Mouse (Mus musculus): ENCODE data around the gene Thbs3. TPM values are rescaled to one million over a fixed set of nuclear protein-coding genes. Genes with fewer than 3 reads are reported as not detected.

Gene Thbs3
- polyA plus RNA-seq, 1 experiment from 2014 or later, result 47.5 TPM

GRCm38 (mm10) chr3:89219546-89219945 is 4.6 kb downstream of the Thbs3 start:
- Histone ChIP-seq H3K9ac (ENCODE audit: low read depth, low read length) (no peak overlapping the region), H3K4me2 (ENCODE audit: low read length) (no peak overlapping the region), H3K9me3 (ENCODE audit: control insufficient read depth, low read length) (no peaks in the 10 kb centered on the region), H3K36me3 (ENCODE audit: control insufficient read depth, insufficient read depth, low read length) (no peaks in the 10 kb centered on the region; the same call in 1 of the 2 replicates), H3K4me1 (ENCODE audit: control insufficient read depth, insufficient read depth, low read depth, low read length) (peaks cover 28% of the 10 kb centered on the region), H3K27me3 (replicated peaks; ENCODE audit: control insufficient read depth, insufficient read depth, low read length) (no peaks in the 10 kb centered on the region), H3K27ac (ENCODE audit: low read depth, low read length) (no peak overlapping the region), H3K4me3 (ENCODE audit: low read length) (no peak overlapping the region)
- WGBS, result 43% methylated on average over 8 of the region's 8 CpGs
- no peak for ATAC-seq

GRCm38 (mm10) chr3:89221167-89221566 is 6.2 kb downstream of the Thbs3 start:
- no peaks in the 10 kb centered on the region for H3K27me3 ChIP-seq (replicated peaks; ENCODE audit: control insufficient read depth, insufficient read depth, low read length)
- peaks cover 23% of the 10 kb centered on the region for H3K4me1 ChIP-seq (ENCODE audit: control insufficient read depth, insufficient read depth, low read depth, low read length)
- 63% methylated on average over 5 of the region's 5 CpGs for WGBS
- no peak overlapping the region for H3K4me3 ChIP-seq (ENCODE audit: low read length)
- no peak overlapping the region; the same call in 1 of the 2 replicates for H3K9ac ChIP-seq (ENCODE audit: low read depth, low read length)
- no peaks in the 10 kb centered on the region for H3K9me3 ChIP-seq (ENCODE audit: control insufficient read depth, low read length)
- no peaks in the 10 kb centered on the region; the same call in 1 of the 2 replicates for H3K36me3 ChIP-seq (ENCODE audit: control insufficient read depth, insufficient read depth, low read length)
- no peak overlapping the region for H3K27ac ChIP-seq (ENCODE audit: low read depth, low read length)
- ATAC-seq, result no peak
- no peak overlapping the region for H3K4me2 ChIP-seq (ENCODE audit: low read length)

GRCm38 (mm10) chr3:89224796-89225195 is 9.8 kb downstream of the Thbs3 start:
- H3K4me2 ChIP-seq (ENCODE audit: low read length), result peak overlapping the region; percentile 75
- 32% methylated on average over 11 of the region's 11 CpGs for WGBS
- H3K4me3 ChIP-seq (ENCODE audit: low read length), result peak overlapping the region; percentile 48

GRCm38 (mm10) chr3:89225321-89225815 is 10.4 kb downstream of the Thbs3 start:
- H3K4me1 ChIP-seq (ENCODE audit: control insufficient read depth, insufficient read depth, low read depth, low read length), result peaks cover 50% of the 10 kb centered on the region
- no peak for ATAC-seq
- no peaks in the 10 kb centered on the region for H3K9me3 ChIP-seq (ENCODE audit: control insufficient read depth, low read length)
- no peaks in the 10 kb centered on the region; the same call in 1 of the 2 replicates for H3K36me3 ChIP-seq (ENCODE audit: control insufficient read depth, insufficient read depth, low read length)
- H3K4me3 ChIP-seq (ENCODE audit: low read length), result peak overlapping the region; percentile 48
- H3K27ac ChIP-seq (ENCODE audit: low read depth, low read length), result peak overlapping the region; percentile 71
- H3K4me2 ChIP-seq (ENCODE audit: low read length), result peak overlapping the region; percentile 75
- no peaks in the 10 kb centered on the region for H3K27me3 ChIP-seq (replicated peaks; ENCODE audit: control insufficient read depth, insufficient read depth, low read length)
- WGBS, result 17% methylated on average over 12 of the region's 12 CpGs
- H3K9ac ChIP-seq (ENCODE audit: low read depth, low read length), result peak overlapping the region; percentile 69

More at GRCm38 (mm10) chr3:89224796-89225195, 9.8 kb downstream of the Thbs3 start:
- 0 out of 2 replicates have a peak, but pooled peaks have one; percentile 1 for ATAC-seq
- peak overlapping the region; percentile 71 for H3K27ac ChIP-seq (ENCODE audit: low read depth, low read length)
- H3K9me3 ChIP-seq (ENCODE audit: control insufficient read depth, low read length), result no peaks in the 10 kb centered on the region
- H3K36me3 ChIP-seq (ENCODE audit: control insufficient read depth, insufficient read depth, low read length), result no peaks in the 10 kb centered on the region; the same call in 1 of the 2 replicates
- peak overlapping the region; percentile 69 for H3K9ac ChIP-seq (ENCODE audit: low read depth, low read length)
- peaks cover 50% of the 10 kb centered on the region for H3K4me1 ChIP-seq (ENCODE audit: control insufficient read depth, insufficient read depth, low read depth, low read length)
- H3K27me3 ChIP-seq (replicated peaks; ENCODE audit: control insufficient read depth, insufficient read depth, low read length), result no peaks in the 10 kb centered on the region

- peak overlapping the region; percentile 83 for H3K27ac ChIP-seq (ENCODE audit: low read depth, low read length)
- WGBS, result 17% methylated on average over 4 of the region's 4 CpGs
- H3K27me3 ChIP-seq (replicated peaks; ENCODE audit: control insufficient read depth, insufficient read depth, low read length), result no peaks in the 10 kb centered on the region
- H3K9ac ChIP-seq (ENCODE audit: low read depth, low read length), result peak overlapping the region; percentile 69
- H3K36me3 ChIP-seq (ENCODE audit: control insufficient read depth, insufficient read depth, low read length), result no peaks in the 10 kb centered on the region; the same call in 1 of the 2 replicates
- peak; percentile 64 for ATAC-seq
- H3K4me2 ChIP-seq (ENCODE audit: low read length), result peak overlapping the region; percentile 75
- H3K4me3 ChIP-seq (ENCODE audit: low read length), result peak overlapping the region; percentile 48
- H3K9me3 ChIP-seq (ENCODE audit: control insufficient read depth, low read length), result no peaks in the 10 kb centered on the region
- H3K4me1 ChIP-seq (ENCODE audit: control insufficient read depth, insufficient read depth, low read depth, low read length), result peaks cover 50% of the 10 kb centered on the region
These were observed 10.9 kb downstream of the Thbs3 start for GRCm38 (mm10) chr3:89225918-89226317.

- Histone ChIP-seq H3K4me1 (ENCODE audit: control insufficient read depth, insufficient read depth, low read depth, low read length) (peaks cover 50% of the 10 kb centered on the region), H3K4me3 (ENCODE audit: low read length) (peak overlapping the region; percentile 48), H3K36me3 (ENCODE audit: control insufficient read depth, insufficient read depth, low read length) (no peaks in the 10 kb centered on the region; the same call in 1 of the 2 replicates), H3K4me2 (ENCODE audit: low read length) (peak overlapping the region; percentile 75), H3K9me3 (ENCODE audit: control insufficient read depth, low read length) (no peaks in the 10 kb centered on the region), H3K27ac (ENCODE audit: low read depth, low read length) (peak overlapping the region; percentile 83), H3K9ac (ENCODE audit: low read depth, low read length) (peak overlapping the region; percentile 69), H3K27me3 (replicated peaks; ENCODE audit: control insufficient read depth, insufficient read depth, low read length) (no peaks in the 10 kb centered on the region)
- ATAC-seq, result no peak
- 10% methylated on average over 11 of the region's 11 CpGs for WGBS
These were observed 11.4 kb downstream of the Thbs3 start for GRCm38 (mm10) chr3:89226361-89226760.

- ATAC-seq, result no peak; the same call in 1 of the 2 replicates
These were observed 11.9 kb downstream of the Thbs3 start, which contains the start of gene Mtx1 for GRCm38 (mm10) chr3:89226900-89227299. Gene Mtx1 (minus strand): TSS chr3:89227088.

GRCm38 (mm10) chr3:89227307-89228179 is 12.6 kb downstream of the Thbs3 start:
- H3K4me1 ChIP-seq (ENCODE audit: control insufficient read depth, insufficient read depth, low read depth, low read length), result peaks cover 50% of the 10 kb centered on the region
- whole genome bisulfite sequencing, result 4% methylated on average over 39 of the region's 41 CpGs

More at GRCm38 (mm10) chr3:89226900-89227299, 11.9 kb downstream of the Thbs3 start, which contains the start of gene Mtx1:
- H3K4me1 ChIP-seq (ENCODE audit: control insufficient read depth, insufficient read depth, low read depth, low read length), result peaks cover 50% of the 10 kb centered on the region
- no peaks in the 10 kb centered on the region; the same call in 1 of the 2 replicates for H3K36me3 ChIP-seq (ENCODE audit: control insufficient read depth, insufficient read depth, low read length)
- peak within 1 kb of the TSS; percentile 69 for H3K9ac ChIP-seq (ENCODE audit: low read depth, low read length)
- H3K27ac ChIP-seq (ENCODE audit: low read depth, low read length), result peak within 1 kb of the TSS; percentile 83
- H3K27me3 ChIP-seq (replicated peaks; ENCODE audit: control insufficient read depth, insufficient read depth, low read length), result no peaks in the 10 kb centered on the region
- H3K4me3 ChIP-seq (ENCODE audit: low read length), result peak within 1 kb of the TSS; percentile 48
- no peaks in the 10 kb centered on the region for H3K9me3 ChIP-seq (ENCODE audit: control insufficient read depth, low read length)
- H3K4me2 ChIP-seq (ENCODE audit: low read length), result peak within 1 kb of the TSS; percentile 75
- WGBS, result 8% methylated on average over 21 of the region's 21 CpGs

GRCm38 (mm10) chr3:89228180-89228549 is 13.2 kb downstream of the Thbs3 start:
- peak; percentile 60 for ATAC-seq
- Histone ChIP-seq H3K27ac (ENCODE audit: low read depth, low read length) (peak overlapping the region; percentile 36), H3K27me3 (replicated peaks; ENCODE audit: control insufficient read depth, insufficient read depth, low read length) (no peaks in the 10 kb centered on the region), H3K9ac (ENCODE audit: low read depth, low read length) (peak overlapping the region; percentile 51), H3K4me1 (ENCODE audit: control insufficient read depth, insufficient read depth, low read depth, low read length) (peaks cover 50% of the 10 kb centered on the region), H3K9me3 (ENCODE audit: control insufficient read depth, low read length) (no peaks in the 10 kb centered on the region), H3K4me2 (ENCODE audit: low read length) (peak overlapping the region; percentile 75), H3K4me3 (ENCODE audit: low read length) (peak overlapping the region; percentile 46), H3K36me3 (ENCODE audit: control insufficient read depth, insufficient read depth, low read length) (peaks cover 3% of the 10 kb centered on the region; the same call in 1 of the 2 replicates)
- under 1% methylated on average over 20 of the region's 20 CpGs for WGBS

More at GRCm38 (mm10) chr3:89227307-89228179, 12.6 kb downstream of the Thbs3 start:
- Histone ChIP-seq H3K9ac (ENCODE audit: low read depth, low read length) (peak overlapping the region; percentile 69), H3K9me3 (ENCODE audit: control insufficient read depth, low read length) (no peaks in the 10 kb centered on the region), H3K36me3 (ENCODE audit: control insufficient read depth, insufficient read depth, low read length) (no peaks in the 10 kb centered on the region; the same call in 1 of the 2 replicates), H3K27me3 (replicated peaks; ENCODE audit: control insufficient read depth, insufficient read depth, low read length) (no peaks in the 10 kb centered on the region), H3K4me2 (ENCODE audit: low read length) (peak overlapping the region; percentile 75), H3K4me3 (ENCODE audit: low read length) (peak overlapping the region; percentile 48), H3K27ac (ENCODE audit: low read depth, low read length) (peak overlapping the region; percentile 83)
- ATAC-seq, result peak; percentile 77

Data from hindbrain, embryonic 16.5 days (tissue).